Mouse (Mus musculus) kidney, adult 2 months (tissue): ENCODE measurements around the gene Cecr2.

ENCODE experiments used
- CTCF ChIP-seq: fragments of 200-500 bp; conservative IDR thresholded peaks from 2 replicates; pipeline ENCODE4 v1.5.1; 2011; ENCODE audit warnings: low read depth, mild to moderate bottlenecking, control low read depth, low read length, moderate library complexity, mixed read lengths; ENCODE audit not compliant: insufficient read depth, insufficient read length
- POLR2A ChIP-seq: fragments of 200-500 bp; IDR thresholded peaks from one replicate; pipeline ENCODE4 v1.6.1; 2011; ENCODE audit warnings: low read depth, low read length, control low read depth

DNA sequence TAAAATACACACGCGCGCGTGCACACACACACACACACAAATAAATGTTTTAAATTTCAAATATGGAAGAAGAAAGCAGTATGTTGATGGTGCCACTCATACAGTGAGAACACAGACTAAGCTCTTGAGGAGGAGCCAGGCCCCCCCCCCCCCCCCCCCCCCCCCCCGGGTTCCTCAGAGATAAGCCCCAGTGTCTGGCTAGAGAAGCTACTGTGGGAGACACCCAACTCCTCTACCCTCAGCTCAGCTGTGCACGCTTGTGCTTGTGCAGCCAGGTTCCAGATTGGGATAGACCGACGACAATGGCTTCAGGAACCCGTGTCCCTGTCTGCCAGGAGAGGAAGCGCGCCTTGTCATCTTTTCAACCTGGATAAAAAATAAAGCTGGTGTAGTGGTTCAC is 124.0 kb downstream of the Cecr2 start:
- TF ChIP-seq POLR2A (no peak), CTCF (no peak)
